In the genomic region with DNA sequence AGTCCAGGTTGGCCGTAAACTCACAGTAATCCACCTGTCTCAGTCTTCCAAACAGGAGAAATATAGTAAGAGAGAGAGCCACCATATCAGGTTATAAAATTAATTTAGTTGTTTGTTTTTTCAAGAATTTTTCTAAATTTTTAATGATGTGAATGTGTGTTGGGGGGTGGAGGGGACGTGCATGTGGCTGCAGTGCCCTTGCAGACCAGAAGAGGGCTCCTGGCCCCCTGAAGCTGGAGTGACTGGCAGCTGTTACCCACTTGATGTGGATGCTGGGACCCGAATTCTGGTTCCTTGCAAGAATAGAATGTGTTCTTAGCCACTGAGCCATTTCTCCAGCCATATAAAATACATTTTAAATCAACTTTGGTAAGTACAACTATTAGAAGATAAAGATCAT, we compare ENCODE assay signal across 13 mouse cellular contexts. TPM values are rescaled to one million over a fixed set of nuclear protein-coding genes. Genes with fewer than 3 reads are reported as not detected.
A peak's percentile ranks its signal among the peaks of the same experiment; 100 is the strongest.
DNase-seq lines count a peak whose midpoint lies in the region; ATAC-seq and TF ChIP-seq lines count a peak whose summit lies in the region.
"Had no signal": no experiment of that assay in that cellular context is flagged by ENCODE, and none has a peak within 500 bp of the region (broad histone marks: within the 10 kb centered on the region; RNA-seq: fewer than 3 reads in every experiment).

No protein-coding gene starts in this region.

- H3K9me3 ChIP-seq in liver, embryonic 14.5 days (ENCODE audit: control insufficient read depth, low read length), result no peaks in the 10 kb centered on the region
- H3K9me3 ChIP-seq in liver, embryonic 11.5 days (ENCODE audit: control insufficient read depth, low read length), result no peaks in the 10 kb centered on the region
- peaks cover 41% of the 10 kb centered on the region for H3K9me3 ChIP-seq in E14TG2a.4 (ENCODE audit: low read length)
- H3K9me3 ChIP-seq: limb, embryonic 10.5 days had no signal

- no peaks in the 10 kb centered on the region for H3K4me1 ChIP-seq in liver, embryonic 14.5 days (replicated peaks; ENCODE audit: control insufficient read depth in 2 of 2, insufficient read depth in 2 of 2, low read length in 1 of 2)
- peaks cover 2% of the 10 kb centered on the region; the same call in 1 of the 2 replicates for H3K4me1 ChIP-seq in liver, embryonic 11.5 days (replicated peaks; ENCODE audit: control insufficient read depth, insufficient read depth, low read length)
- H3K4me1 ChIP-seq in E14TG2a.4 (replicated peaks; ENCODE audit: low read depth, low read length), result no peaks in the 10 kb centered on the region
- no peaks in the 10 kb centered on the region for H3K4me1 ChIP-seq in bone marrow, adult 2 months (ENCODE audit: control insufficient read depth, insufficient read depth, low read length)

- peak; percentile 70 for TF ChIP-seq CTCF in liver, embryonic 14.5 days (IDR thresholded peaks at IDR 0.05; ENCODE audit: low read depth)
- TF ChIP-seq CTCF in E14TG2a.4 (conservative IDR thresholded peaks at IDR 0.05; ENCODE audit: low read length), result peak; percentile 77
- peak; percentile 44; the same call in 1 of the 2 replicates for TF ChIP-seq CTCF in bone marrow, adult 2 months (IDR thresholded peaks at IDR 0.05; ENCODE audit: control insufficient read depth, insufficient read depth, low read length)

- no peak for ATAC-seq in liver, embryonic 14.5 days (ENCODE audit: insufficient read depth)
- ATAC-seq in liver, embryonic 11.5 days (replicated peaks; ENCODE audit: low FRiP score), result no peak

- DNase-seq in liver, embryonic 14.5 days (ENCODE audit: low read depth in 3 of 3, low spot score in 3 of 3), result no peak
- no peak for DNase-seq in liver, embryonic 11.5 days (ENCODE audit: low spot score)
- peak; percentile 33 for DNase-seq in testis, postnatal 10 days (ENCODE audit: low spot score)
- DNase-seq in adrenal gland, adult 18-20 months (ENCODE audit: low spot score in 2 of 2), result no peak
- no peak for DNase-seq in cerebellum, adult 9-10 months
- DNase-seq: adrenal gland, postnatal 10 days; kidney, adult 9 months; layer of hippocampus, adult 9-11 months; lung, postnatal 36 days had no signal

- H3K27me3 ChIP-seq in liver, embryonic 14.5 days (ENCODE audit: control insufficient read depth, insufficient read depth, low read length), result no peaks in the 10 kb centered on the region; the same call in 1 of the 2 replicates
- H3K27me3 ChIP-seq in liver, embryonic 11.5 days (replicated peaks; ENCODE audit: control insufficient read depth, insufficient read depth, low read length), result peaks cover 3% of the 10 kb centered on the region; the same call in 1 of the 2 replicates
- no peaks in the 10 kb centered on the region for H3K27me3 ChIP-seq in E14TG2a.4 (ENCODE audit: insufficient read depth, low read length)

- TF ChIP-seq EP300 in liver, embryonic 14.5 days (IDR thresholded peaks at IDR 0.05; ENCODE audit: low read depth), result no peak

- no peaks in the 10 kb centered on the region for H3K36me3 ChIP-seq in liver, embryonic 14.5 days (replicated peaks; ENCODE audit: control insufficient read depth, insufficient read depth, low read depth)
- no peaks in the 10 kb centered on the region for H3K36me3 ChIP-seq in liver, embryonic 11.5 days (ENCODE audit: control insufficient read depth, insufficient read depth, low read length)
- no peaks in the 10 kb centered on the region for H3K36me3 ChIP-seq in E14TG2a.4 (ENCODE audit: insufficient read depth, low read length)
- H3K36me3 ChIP-seq: limb, embryonic 10.5 days had no signal

- no peak overlapping the region for H3K27ac ChIP-seq in liver, embryonic 14.5 days
- H3K27ac ChIP-seq in liver, embryonic 11.5 days (ENCODE audit: low read depth, low read length), result no peak overlapping the region
- H3K27ac ChIP-seq in bone marrow, adult 2 months (ENCODE audit: control insufficient read depth, insufficient read depth, low read depth, low read length, poor library complexity), result no peak overlapping the region
- H3K27ac ChIP-seq: limb, embryonic 10.5 days had no signal

- no peak overlapping the region for H3K9ac ChIP-seq in liver, embryonic 14.5 days (replicated peaks)
- H3K9ac ChIP-seq in liver, embryonic 11.5 days (ENCODE audit: low read depth, low read length), result no peak overlapping the region

- WGBS in liver, embryonic 14.5 days (ENCODE audit: insufficient replicate concordance), result 42% methylated on average over 3 of the region's 3 CpGs
- 70% methylated on average over 3 of the region's 3 CpGs for WGBS in liver, embryonic 11.5 days
- 68% methylated on average over 3 of the region's 3 CpGs for WGBS in bone marrow, adult 2 months

- TF ChIP-seq POLR2A in bone marrow, adult 2 months (IDR thresholded peaks at IDR 0.05; ENCODE audit: borderline replicate concordance, control insufficient read depth, low read depth, low read length), result no peak

- no peak overlapping the region for H3K4me3 ChIP-seq in liver, embryonic 14.5 days (ENCODE audit: insufficient read depth in 1 of 2, low read depth in 2 of 2, low read length in 2 of 2)
- H3K4me3 ChIP-seq in liver, embryonic 11.5 days (ENCODE audit: low read depth, low read length), result no peak overlapping the region
- H3K4me3 ChIP-seq in E14TG2a.4 (replicated peaks; ENCODE audit: low read length), result no peak overlapping the region
- H3K4me3 ChIP-seq in bone marrow, adult 2 months (replicated peaks; ENCODE audit: control insufficient read depth, low read depth, low read length), result no peak overlapping the region
- H3K4me3 ChIP-seq: limb, embryonic 10.5 days had no signal

- no peak overlapping the region for H3K4me2 ChIP-seq in liver, embryonic 14.5 days (ENCODE audit: low read depth)
- H3K4me2 ChIP-seq in liver, embryonic 11.5 days, result no peak overlapping the region

RNA-seq across cellular contexts. Expression of gene Abcc9, which starts 4.6 kb away (rescaled TPM):
- 1.6 and 2.0 TPM in 2 replicates for polyA plus RNA-seq in liver, embryonic 14.5 days (2012; rRNA removed)
- polyA plus RNA-seq in liver, embryonic 14.5 days (2014; fragmentation: Nextera tagmentation; extraction: Ambion mirVana), result 1.0 and 1.3 TPM in 2 replicates
- 3.5 and 3.6 TPM in 2 replicates for polyA plus RNA-seq in liver, embryonic 11.5 days (2014; fragmentation: Nextera tagmentation; extraction: Ambion mirVana)
- 2.2 and 3.8 TPM in 2 replicates for polyA plus RNA-seq in bone marrow, adult 2 months (2011; ENCODE audit: insufficient read depth, insufficient read length, low replicate concordance, missing spikeins)
- total RNA-seq in adrenal gland, adult 18-20 months (2021), result 10 to 100 TPM; 13.3 to 14.0 TPM
- total RNA-seq: monocyte, adult 5-6 weeks had no signal

RNA-seq across cellular contexts. Expression of gene Cmas, which starts 49.8 kb away (rescaled TPM):
- 43.3 and 80.7 TPM in 2 replicates for polyA plus RNA-seq in liver, embryonic 14.5 days (2012; rRNA removed)
- 176 and 181 TPM in 2 replicates for polyA plus RNA-seq in liver, embryonic 14.5 days (2014; fragmentation: Nextera tagmentation; extraction: Ambion mirVana)
- 93.0 and 102 TPM in 2 replicates for polyA plus RNA-seq in liver, embryonic 11.5 days (2014; fragmentation: Nextera tagmentation; extraction: Ambion mirVana)
- 144 and 171 TPM in 2 replicates for polyA plus RNA-seq in bone marrow, adult 2 months (2011; ENCODE audit: insufficient read depth, insufficient read length, low replicate concordance, missing spikeins)
- 10 to 100 TPM; 27.1 to 29.9 TPM for total RNA-seq in adrenal gland, adult 18-20 months (2021)
